In genomic region chr5:24426556-24427284, GRCm38 (mm10) we compare ENCODE assay signal across 9 mouse cellular contexts. TPM values are rescaled to one million over a fixed set of nuclear protein-coding genes. Genes with fewer than 3 reads are reported as not detected.
DNase-seq lines count a peak whose midpoint lies in the region; ATAC-seq and TF ChIP-seq lines count a peak whose summit lies in the region.
"Had no signal": no experiment of that assay in that cellular context is flagged by ENCODE, and none has a peak within 500 bp of the region (broad histone marks: within the 10 kb centered on the region; RNA-seq: fewer than 3 reads in every experiment).

No protein-coding gene starts in this region.

- H3K27me3 ChIP-seq in forebrain, embryonic 10.5 days (ENCODE audit: poor library complexity, severe bottlenecking): peaks cover 19% of the 10 kb centered on the region
- peaks cover 5% of the 10 kb centered on the region; the same call in 1 of the 2 replicates for H3K27me3 ChIP-seq in forebrain, postnatal 0 days (ENCODE audit: insufficient read depth, low read length)
- no peaks in the 10 kb centered on the region for H3K27me3 ChIP-seq in C2C12 (ENCODE audit: control insufficient read depth, insufficient read depth, insufficient read length)
- no peaks in the 10 kb centered on the region for H3K27me3 ChIP-seq in heart, embryonic 16.5 days (ENCODE audit: control insufficient read depth, insufficient read depth, low read length)
- H3K27me3 ChIP-seq in liver, postnatal 0 days (ENCODE audit: insufficient read depth, low read length): no peaks in the 10 kb centered on the region

- H3K4me2 ChIP-seq in forebrain, postnatal 0 days (ENCODE audit: low read depth): no peak overlapping the region
- H3K4me2 ChIP-seq in heart, embryonic 16.5 days (ENCODE audit: low read depth, low read length): peak overlapping the region; percentile 92
- peak overlapping the region; percentile 96; the same call in 1 of the 2 replicates for H3K4me2 ChIP-seq in liver, postnatal 0 days (ENCODE audit: low read depth, low read length)

- H3K27ac ChIP-seq in forebrain, embryonic 10.5 days: peak overlapping the region; percentile 85; the same call in 1 of the 2 replicates
- H3K27ac ChIP-seq in forebrain, postnatal 0 days (ENCODE audit: low read depth, low read length): no peak overlapping the region; the same call in 1 of the 2 replicates
- no peak overlapping the region for H3K27ac ChIP-seq in heart, embryonic 16.5 days (ENCODE audit: low read length)
- H3K27ac ChIP-seq in liver, postnatal 0 days (ENCODE audit: low read depth): no peak overlapping the region

- peaks cover 69% of the 10 kb centered on the region for H3K4me1 ChIP-seq in forebrain, embryonic 10.5 days
- H3K4me1 ChIP-seq in forebrain, postnatal 0 days (ENCODE audit: insufficient read depth): peaks cover 14% of the 10 kb centered on the region; the same call in 1 of the 2 replicates
- peaks cover 33% of the 10 kb centered on the region for H3K4me1 ChIP-seq in heart, embryonic 16.5 days (ENCODE audit: control insufficient read depth, insufficient read depth, low read length)
- peaks cover 26% of the 10 kb centered on the region for H3K4me1 ChIP-seq in liver, postnatal 0 days (ENCODE audit: insufficient read depth)

- WGBS in forebrain, embryonic 10.5 days: 10% methylated on average over 9 of the region's 9 CpGs
- 18% methylated on average over 9 of the region's 9 CpGs for WGBS in forebrain, postnatal 0 days
- WGBS in heart, embryonic 16.5 days: 18% methylated on average over 9 of the region's 9 CpGs
- 19% methylated on average over 9 of the region's 9 CpGs for WGBS in liver, postnatal 0 days (ENCODE audit: insufficient replicate concordance)

- H3K9ac ChIP-seq in forebrain, postnatal 0 days: no peak overlapping the region
- peak overlapping the region; percentile 82 for H3K9ac ChIP-seq in heart, embryonic 16.5 days (ENCODE audit: low read length)
- H3K9ac ChIP-seq in liver, postnatal 0 days (replicated peaks): no peak overlapping the region

- DNase-seq in forebrain, embryonic 10.5 days (ENCODE audit: extremely low spot score, low spot score): no peak
- no peak for DNase-seq in forebrain, postnatal 0 days
- DNase-seq in liver, postnatal 0 days: no peak
- DNase-seq in gastrocnemius, adult 18-20 months (ENCODE audit: low spot score): no peak
- no peak for DNase-seq in layer of hippocampus, postnatal 14 days (ENCODE audit: low spot score in 2 of 2)
- DNase-seq: cerebellum, postnatal 14 days had no signal

- no peak overlapping the region for H3ac ChIP-seq in C2C12 (ENCODE audit: control insufficient read depth, insufficient read length, low read depth)

- no peak for TF ChIP-seq EP300 in liver, postnatal 0 days (IDR thresholded peaks at IDR 0.05; ENCODE audit: low read depth)

- peaks cover 37% of the 10 kb centered on the region for H3K79me2 ChIP-seq in C2C12 (ENCODE audit: control insufficient read depth, insufficient read depth)

- peaks cover 15% of the 10 kb centered on the region for H3K79me3 ChIP-seq in C2C12 (ENCODE audit: low read depth)

- peaks cover 32% of the 10 kb centered on the region for H3K36me3 ChIP-seq in forebrain, embryonic 10.5 days (replicated peaks)
- peaks cover 12% of the 10 kb centered on the region for H3K36me3 ChIP-seq in forebrain, postnatal 0 days (ENCODE audit: insufficient read depth)
- peaks cover 28% of the 10 kb centered on the region for H3K36me3 ChIP-seq in C2C12 (ENCODE audit: control insufficient read depth, insufficient read depth)
- H3K36me3 ChIP-seq in heart, embryonic 16.5 days (ENCODE audit: control insufficient read depth, insufficient read depth): peaks cover 11% of the 10 kb centered on the region; the same call in 1 of the 2 replicates
- peaks cover 19% of the 10 kb centered on the region for H3K36me3 ChIP-seq in liver, postnatal 0 days (replicated peaks; ENCODE audit: insufficient read depth, low read length)

- no peaks in the 10 kb centered on the region for H3K9me3 ChIP-seq in forebrain, embryonic 10.5 days
- H3K9me3 ChIP-seq in forebrain, postnatal 0 days (ENCODE audit: low read length): no peaks in the 10 kb centered on the region
- H3K9me3 ChIP-seq in heart, embryonic 16.5 days (replicated peaks; ENCODE audit: control insufficient read depth, low read length): no peaks in the 10 kb centered on the region
- H3K9me3 ChIP-seq in liver, postnatal 0 days (ENCODE audit: low read length): no peaks in the 10 kb centered on the region

- TF ChIP-seq CTCF in forebrain, postnatal 0 days (IDR thresholded peaks at IDR 0.05; ENCODE audit: low read depth): no peak
- no peak for TF ChIP-seq CTCF in C2C12 (IDR thresholded peaks at IDR 0.05; ENCODE audit: control insufficient read depth, insufficient read depth, insufficient read length)
- TF ChIP-seq CTCF in liver, postnatal 0 days (IDR thresholded peaks at IDR 0.05; ENCODE audit: low read depth): no peak

- no peak for ATAC-seq in forebrain, postnatal 0 days
- ATAC-seq in heart, embryonic 16.5 days (replicated peaks; ENCODE audit: extremely low read depth, insufficient read depth, low FRiP score): no peak
- no peak for ATAC-seq in liver, postnatal 0 days
- ATAC-seq in erythroid progenitor cell, adult 5-6 weeks (replicated peaks; ENCODE audit: low FRiP score, poor library complexity, severe bottlenecking): no peak

- peak overlapping the region; percentile 75 for H3K4me3 ChIP-seq in forebrain, embryonic 10.5 days
- no peak overlapping the region for H3K4me3 ChIP-seq in forebrain, postnatal 0 days (ENCODE audit: low read depth, low read length)
- H3K4me3 ChIP-seq in C2C12 (ENCODE audit: insufficient read depth, poor library complexity, severe bottlenecking): peak overlapping the region; percentile 57
- peak overlapping the region; percentile 79 for H3K4me3 ChIP-seq in heart, embryonic 16.5 days (ENCODE audit: low read length)
- 0 out of 2 replicates have a peak overlapping the region, but pooled peaks have one; percentile 65 for H3K4me3 ChIP-seq in liver, postnatal 0 days (ENCODE audit: low read depth, low read length)

RNA-seq across cellular contexts. Expression of gene Slc4a2, which starts 3.1 kb away (rescaled TPM):
- 32.8 and 33.6 TPM in 2 replicates for polyA plus RNA-seq in forebrain, embryonic 10.5 days (2016; fragmentation: Nextera tagmentation; extraction: Ambion mirVana)
- 21.4 and 31.9 TPM in 2 replicates for total RNA-seq in forebrain, postnatal 0 days (2014; rRNA removed)
- 9.7 and 13.9 TPM in 2 replicates for polyA plus RNA-seq in forebrain, postnatal 0 days (2015; fragmentation: Nextera tagmentation; extraction: Ambion mirVana)
- polyA plus RNA-seq in C2C12 (2012; fragmentation: generic; extraction: Trizol): 76.4 TPM
- 29.2 and 32.5 TPM in 2 replicates for polyA plus RNA-seq in heart, embryonic 16.5 days (2015; fragmentation: Nextera tagmentation; extraction: Ambion mirVana)
- 7.5 and 8.3 TPM in 2 replicates for polyA plus RNA-seq in liver, postnatal 0 days (2015; fragmentation: Nextera tagmentation; extraction: Ambion mirVana)
- 10 to 100 TPM; 13.9 to 14.3 TPM for total RNA-seq in gastrocnemius, adult 18-20 months (2021)
- 16.6 and 44.4 TPM in 2 replicates for total RNA-seq in erythroid progenitor cell, adult 5-6 weeks (2015; ENCODE audit: low replicate concordance)
- 14.1 and 50.6 TPM in 2 replicates for total RNA-seq in erythroid progenitor cell, adult 5-6 weeks (2017; ENCODE audit: low replicate concordance)
- total RNA-seq in layer of hippocampus, postnatal 14 days (2021): 10 to 100 TPM; 33.0 to 45.8 TPM

RNA-seq across cellular contexts. Expression of gene Cdk5, which starts 3.4 kb away (rescaled TPM):
- polyA plus RNA-seq in forebrain, embryonic 10.5 days (2016; fragmentation: Nextera tagmentation; extraction: Ambion mirVana): 42.7 and 48.9 TPM in 2 replicates
- total RNA-seq in forebrain, postnatal 0 days (2014; rRNA removed): 83.3 and 93.8 TPM in 2 replicates
- 156 and 165 TPM in 2 replicates for polyA plus RNA-seq in forebrain, postnatal 0 days (2015; fragmentation: Nextera tagmentation; extraction: Ambion mirVana)
- polyA plus RNA-seq in C2C12 (2012; fragmentation: generic; extraction: Trizol): 33.4 TPM
- 28.5 and 30.4 TPM in 2 replicates for polyA plus RNA-seq in heart, embryonic 16.5 days (2015; fragmentation: Nextera tagmentation; extraction: Ambion mirVana)
- 11.5 and 13.1 TPM in 2 replicates for polyA plus RNA-seq in liver, postnatal 0 days (2015; fragmentation: Nextera tagmentation; extraction: Ambion mirVana)
- total RNA-seq in gastrocnemius, adult 18-20 months (2021): 10 to 100 TPM; 10.5 to 11.2 TPM
- 6.3 and 10.8 TPM in 2 replicates for total RNA-seq in erythroid progenitor cell, adult 5-6 weeks (2015; ENCODE audit: low replicate concordance)
- total RNA-seq in erythroid progenitor cell, adult 5-6 weeks (2017; ENCODE audit: low replicate concordance): 1.7 and 3.7 TPM in 2 replicates
- total RNA-seq in layer of hippocampus, postnatal 14 days (2021): 100 to 1,000 TPM; 127 to 133 TPM

RNA-seq across cellular contexts. Expression of gene Asic3, which starts 13.5 kb away (rescaled TPM):
- 0.20 TPM in 1 of 2 replicates, not detected in the other for polyA plus RNA-seq in forebrain, embryonic 10.5 days (2016; fragmentation: Nextera tagmentation; extraction: Ambion mirVana)
- 0.15 TPM in 1 of 2 replicates, not detected in the other for total RNA-seq in forebrain, postnatal 0 days (2014; rRNA removed)
- polyA plus RNA-seq in forebrain, postnatal 0 days (2015; fragmentation: Nextera tagmentation; extraction: Ambion mirVana): 0.08 and 0.52 TPM in 2 replicates
- 0.19 TPM for polyA plus RNA-seq in C2C12 (2012; fragmentation: generic; extraction: Trizol)
- 0.14 TPM in 1 of 2 replicates, not detected in the other for polyA plus RNA-seq in heart, embryonic 16.5 days (2015; fragmentation: Nextera tagmentation; extraction: Ambion mirVana)
- 0.11 TPM in 1 of 2 replicates, not detected in the other for polyA plus RNA-seq in liver, postnatal 0 days (2015; fragmentation: Nextera tagmentation; extraction: Ambion mirVana)
- under 1 TPM; 0.32 to 0.38 TPM for total RNA-seq in gastrocnemius, adult 18-20 months (2021)
- not detected in 2 replicates for total RNA-seq in erythroid progenitor cell, adult 5-6 weeks (2015; ENCODE audit: low replicate concordance)
- total RNA-seq in erythroid progenitor cell, adult 5-6 weeks (2017; ENCODE audit: low replicate concordance): not detected in 2 replicates
- total RNA-seq in layer of hippocampus, postnatal 14 days (2021): under 1 TPM in 1 of 2 experiments, not detected in 1; 0.18 TPM

RNA-seq across cellular contexts. Expression of gene Fastk, which starts 18.4 kb away (rescaled TPM):
- polyA plus RNA-seq in forebrain, embryonic 10.5 days (2016; fragmentation: Nextera tagmentation; extraction: Ambion mirVana): 106 and 108 TPM in 2 replicates
- total RNA-seq in forebrain, postnatal 0 days (2014; rRNA removed): 87.0 and 132 TPM in 2 replicates
- 88.7 and 91.9 TPM in 2 replicates for polyA plus RNA-seq in forebrain, postnatal 0 days (2015; fragmentation: Nextera tagmentation; extraction: Ambion mirVana)
- 90.3 TPM for polyA plus RNA-seq in C2C12 (2012; fragmentation: generic; extraction: Trizol)
- 209 and 225 TPM in 2 replicates for polyA plus RNA-seq in heart, embryonic 16.5 days (2015; fragmentation: Nextera tagmentation; extraction: Ambion mirVana)
- polyA plus RNA-seq in liver, postnatal 0 days (2015; fragmentation: Nextera tagmentation; extraction: Ambion mirVana): 40.6 and 46.9 TPM in 2 replicates
- total RNA-seq in gastrocnemius, adult 18-20 months (2021): 100 to 1,000 TPM; 183 to 194 TPM
- total RNA-seq in erythroid progenitor cell, adult 5-6 weeks (2015; ENCODE audit: low replicate concordance): 37.1 and 78.4 TPM in 2 replicates
- 15.8 and 32.3 TPM in 2 replicates for total RNA-seq in erythroid progenitor cell, adult 5-6 weeks (2017; ENCODE audit: low replicate concordance)
- total RNA-seq in layer of hippocampus, postnatal 14 days (2021): 100 to 1,000 TPM; 113 to 116 TPM

RNA-seq across cellular contexts. Expression of gene Tmub1, which starts 20.9 kb away (rescaled TPM):
- 28.4 and 31.8 TPM in 2 replicates for polyA plus RNA-seq in forebrain, embryonic 10.5 days (2016; fragmentation: Nextera tagmentation; extraction: Ambion mirVana)
- 34.3 and 47.2 TPM in 2 replicates for total RNA-seq in forebrain, postnatal 0 days (2014; rRNA removed)
- 54.8 and 56.7 TPM in 2 replicates for polyA plus RNA-seq in forebrain, postnatal 0 days (2015; fragmentation: Nextera tagmentation; extraction: Ambion mirVana)
- polyA plus RNA-seq in C2C12 (2012; fragmentation: generic; extraction: Trizol): 9.8 TPM
- 18.4 and 20.3 TPM in 2 replicates for polyA plus RNA-seq in heart, embryonic 16.5 days (2015; fragmentation: Nextera tagmentation; extraction: Ambion mirVana)
- 5.2 and 5.5 TPM in 2 replicates for polyA plus RNA-seq in liver, postnatal 0 days (2015; fragmentation: Nextera tagmentation; extraction: Ambion mirVana)
- total RNA-seq in gastrocnemius, adult 18-20 months (2021): 10 to 100 TPM; 17.7 to 23.3 TPM
- 5.4 TPM in 1 of 2 replicates, not detected in the other for total RNA-seq in erythroid progenitor cell, adult 5-6 weeks (2015; ENCODE audit: low replicate concordance)
- total RNA-seq in erythroid progenitor cell, adult 5-6 weeks (2017; ENCODE audit: low replicate concordance): 0.64 and 12.8 TPM in 2 replicates
- total RNA-seq in layer of hippocampus, postnatal 14 days (2021): 10 to 100 TPM; 23.1 to 27.5 TPM
